Mouse (Mus musculus) lung, postnatal 0 days (tissue): ENCODE measurements around the gene Sox6. TPM values are rescaled to one million over a fixed set of nuclear protein-coding genes. Genes with fewer than 3 reads are reported as not detected.

Experiments used
- ATAC-seq: fragments of 200-750 bp; cut with Nextera tagmentation; 2 replicates; pipeline ENCODE4 v1.8.0; 2017; ENCODE audit warnings: moderate library complexity
- DNase-seq: peaks from one replicate; pipeline ENCODE4 v3.0.0-alpha.2; 2016; ENCODE audit warnings: low spot score
- H3K27ac ChIP-seq: fragments of 300-500 bp; sonication (generic); 2 replicates; pipeline ENCODE4 v1.5.1; 2014; ENCODE audit warnings: antibody characterized with exemption, mild to moderate bottlenecking, low read length, mixed read lengths
- H3K27me3 ChIP-seq: fragments of 300-500 bp; sonication (generic); replicated peaks from 2 replicates; pipeline ENCODE4 v1.6.1; 2014; ENCODE audit warnings: low read length, mixed read lengths; ENCODE audit not compliant: insufficient read depth
- H3K36me3 ChIP-seq: fragments of 300-500 bp; sonication (generic); 2 replicates; pipeline ENCODE4 v1.6.1; 2014; ENCODE audit warnings: low read length, mixed read lengths; ENCODE audit not compliant: insufficient read depth
- H3K4me1 ChIP-seq: fragments of 300-500 bp; sonication (generic); 2 replicates; pipeline ENCODE4 v1.6.1; 2014; ENCODE audit warnings: antibody characterized with exemption, low read depth, low read length, mixed read lengths; ENCODE audit not compliant: insufficient read depth
- H3K4me2 ChIP-seq: fragments of 300-500 bp; sonication (generic); replicated peaks from 2 replicates; pipeline ENCODE4 v1.6.1; 2014; ENCODE audit warnings: low read depth, mild to moderate bottlenecking, low read length, moderate library complexity, mixed read lengths
- H3K4me3 ChIP-seq: fragments of 300-500 bp; sonication (generic); 2 replicates; pipeline ENCODE4 v1.5.1; 2014; ENCODE audit warnings: low read depth, low read length
- H3K9ac ChIP-seq: fragments of 300-500 bp; sonication (generic); replicated peaks from 2 replicates; pipeline ENCODE4 v1.6.1; 2014; ENCODE audit warnings: low read depth, mild to moderate bottlenecking
- H3K9me3 ChIP-seq: fragments of 300-500 bp; sonication (generic); 2 replicates; pipeline ENCODE4 v1.6.1; 2016; ENCODE audit warnings: low read length, mixed read lengths
- CTCF ChIP-seq: IDR thresholded peaks from 2 replicates; pipeline ENCODE4 v1.5.1; 2016; ENCODE audit warnings: antibody characterized with exemption, mild to moderate bottlenecking
- EP300 ChIP-seq: IDR thresholded peaks from 2 replicates; pipeline ENCODE4 v1.6.1; 2016; ENCODE audit warnings: antibody characterized with exemption, mild to moderate bottlenecking, control low read depth
- WGBS: fragments of 180-500 bp; shearing (Covaris S2); extraction: QIAGEN DNeasy Blood & Tissue Kit; methylation state at CpG from one replicate; pipeline ENCODE4 v1.1.7; 2014; 5-methylcytosine and 5-hydroxymethylcytosine counted together
- polyA plus RNA-seq: library from polyadenylated mRNA; unstranded; fragments of >200 nt; fragmentation: Nextera tagmentation; extraction: Ambion mirVana; gene quantifications from 2 replicates; pipeline ENCODE4 v1.2.1, GENCODE M21; 2015

Sox6 gene
- polyA plus RNA-seq, 1 experiment from 2014 or later = 6.8 TPM

GRCm38 (mm10) chr7:115866698-115867500 lies 171.7 kb downstream of the Sox6 start:
- peaks cover 6% of the 10 kb centered on the region; the same call in 1 of the 2 replicates for H3K4me1 ChIP-seq
- peak overlapping the region; percentile 43 for H3K27ac ChIP-seq
- H3K9me3 ChIP-seq = no peaks in the 10 kb centered on the region
- no peaks in the 10 kb centered on the region for H3K27me3 ChIP-seq
- DNase-seq (no peak), ATAC-seq (no peak)
- no peak overlapping the region for H3K4me3 ChIP-seq
- no peak overlapping the region for H3K9ac ChIP-seq
- 38% methylated on average over 9 of the region's 9 CpGs for WGBS
- H3K36me3 ChIP-seq = no peaks in the 10 kb centered on the region
- H3K4me2 ChIP-seq = peak overlapping the region; percentile 28; the same call in 1 of the 2 replicates
- TF ChIP-seq CTCF (no peak), EP300 (no peak)

DNA sequence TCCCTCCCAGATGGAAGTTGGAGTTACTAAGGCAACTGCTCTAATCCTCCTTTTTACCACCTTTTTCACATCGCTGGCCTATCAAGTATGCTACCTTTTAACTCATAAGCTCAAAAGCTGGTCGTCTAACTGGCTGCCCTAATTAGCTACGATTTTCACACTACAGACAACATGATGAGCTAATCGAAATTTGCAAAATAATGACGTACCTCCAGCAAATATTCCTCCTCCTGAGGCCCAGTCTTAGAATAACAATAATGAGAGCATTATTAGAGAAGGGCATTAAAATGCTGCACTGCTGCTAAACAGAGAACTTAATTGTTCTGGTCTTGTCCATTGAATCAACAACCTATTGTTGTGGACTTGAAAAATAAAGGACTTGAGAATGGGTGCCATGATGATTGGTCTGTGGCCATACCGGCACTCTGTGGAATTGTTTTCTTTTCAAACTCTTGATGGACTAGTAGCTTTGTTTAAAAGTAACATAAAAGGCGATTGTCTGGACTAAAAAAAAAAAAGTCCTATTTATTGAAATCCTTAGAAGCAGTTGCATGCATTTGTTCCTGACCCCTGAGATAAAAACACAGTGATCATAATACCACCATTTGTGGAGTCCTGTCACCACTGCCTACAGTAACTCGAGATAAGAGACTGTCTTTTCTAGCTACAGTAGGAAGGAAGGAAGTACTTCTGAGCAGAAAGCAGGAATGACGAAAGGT lies 172.5 kb downstream of the Sox6 start:
- H3K4me1 ChIP-seq = peaks cover 6% of the 10 kb centered on the region; the same call in 1 of the 2 replicates
- H3K27me3 ChIP-seq = no peaks in the 10 kb centered on the region
- ATAC-seq = no peak
- H3K36me3 ChIP-seq = no peaks in the 10 kb centered on the region
- H3K27ac ChIP-seq = peak overlapping the region; percentile 43
- DNase-seq = peak; percentile 15
- H3K9me3 ChIP-seq = no peaks in the 10 kb centered on the region
- H3K4me3 ChIP-seq = no peak overlapping the region
- H3K9ac ChIP-seq = no peak overlapping the region
- TF ChIP-seq EP300 (no peak), CTCF (no peak)
- H3K4me2 ChIP-seq = 0 out of 2 replicates have a peak overlapping the region, but pooled peaks have one; percentile 28
- WGBS = 33% methylated on average over 9 of the region's 9 CpGs

GRCm38 (mm10) chr7:115865231-115865630 lies 173.4 kb downstream of the Sox6 start:
- H3K27ac ChIP-seq = no peak overlapping the region
- no peak overlapping the region for H3K9ac ChIP-seq
- TF ChIP-seq EP300 (no peak), CTCF (no peak)
- H3K27me3 ChIP-seq = no peaks in the 10 kb centered on the region
- 76% methylated on average over 6 of the region's 6 CpGs for WGBS
- H3K9me3 ChIP-seq = no peaks in the 10 kb centered on the region
- ATAC-seq (no peak), DNase-seq (no peak)
- H3K36me3 ChIP-seq = no peaks in the 10 kb centered on the region
- H3K4me3 ChIP-seq = no peak overlapping the region
- peaks cover 6% of the 10 kb centered on the region; the same call in 1 of the 2 replicates for H3K4me1 ChIP-seq
- no peak overlapping the region for H3K4me2 ChIP-seq

DNA sequence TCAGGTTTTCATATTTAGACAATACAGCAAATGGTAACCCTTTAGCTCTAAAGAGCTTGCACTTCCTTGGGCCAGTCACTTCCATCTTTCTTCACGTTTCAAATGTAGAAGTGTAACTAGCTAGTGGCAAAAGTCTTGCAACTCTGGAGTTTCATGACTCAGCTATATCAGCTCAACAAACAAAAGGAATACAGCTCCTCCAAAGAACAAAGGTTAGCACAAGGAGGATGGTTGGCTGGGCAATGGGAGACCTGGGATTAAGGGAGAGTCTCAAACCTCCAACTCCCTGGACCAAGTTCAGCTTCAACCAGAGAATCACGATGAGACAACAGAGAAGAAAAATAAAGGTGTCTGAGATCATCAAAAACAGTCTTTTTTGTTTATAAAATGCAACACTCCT lies 174.2 kb downstream of the Sox6 start:
- ATAC-seq (no peak), DNase-seq (no peak)
- no peak overlapping the region for H3K27ac ChIP-seq
- peaks cover 6% of the 10 kb centered on the region; the same call in 1 of the 2 replicates for H3K4me1 ChIP-seq
- no peaks in the 10 kb centered on the region for H3K9me3 ChIP-seq
- no peaks in the 10 kb centered on the region for H3K27me3 ChIP-seq
- TF ChIP-seq CTCF = no peak
- TF ChIP-seq EP300 = no peak
- 43% methylated on average over 2 of the region's 2 CpGs for WGBS
- H3K9ac ChIP-seq = no peak overlapping the region
- H3K4me2 ChIP-seq = no peak overlapping the region
- H3K4me3 ChIP-seq = no peak overlapping the region
- H3K36me3 ChIP-seq = no peaks in the 10 kb centered on the region

DNA sequence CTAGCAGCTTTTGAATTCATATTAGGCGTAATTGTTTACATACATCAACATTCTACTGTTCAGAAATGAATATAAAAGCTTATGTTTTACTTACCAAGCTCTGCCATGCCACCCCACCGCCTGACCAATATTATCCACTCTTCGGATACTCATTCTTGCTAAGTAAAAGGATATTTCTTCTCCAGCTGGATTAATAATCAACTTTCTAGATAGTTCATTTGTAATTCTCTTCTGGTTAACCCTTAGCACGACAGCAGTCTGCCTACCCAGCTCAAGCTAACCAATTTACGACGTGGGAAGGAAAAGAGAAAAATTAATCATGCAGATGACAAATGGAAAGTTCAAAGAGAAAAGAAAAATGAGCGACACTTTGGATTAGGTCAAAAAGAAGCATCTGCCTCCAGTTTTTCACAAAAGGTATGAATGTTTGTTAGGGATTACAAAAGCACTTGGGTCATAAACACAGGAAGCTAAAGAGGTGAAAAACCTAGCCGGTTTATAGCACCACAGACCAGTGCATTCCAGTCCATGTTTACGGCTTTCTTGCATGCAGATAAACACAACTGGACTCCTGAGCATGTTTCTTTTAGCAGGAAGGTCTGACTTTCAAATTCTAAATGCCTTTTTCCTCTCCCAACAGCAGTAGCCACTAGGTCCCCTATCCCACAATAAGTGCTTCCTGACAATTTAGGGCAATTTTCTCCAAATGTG lies 178.8 kb downstream of the Sox6 start:
- Histone ChIP-seq H3K9me3 (no peaks in the 10 kb centered on the region), H3K36me3 (no peaks in the 10 kb centered on the region), H3K27ac (no peak overlapping the region), H3K27me3 (no peaks in the 10 kb centered on the region), H3K4me3 (no peak overlapping the region), H3K4me2 (no peak overlapping the region), H3K9ac (no peak overlapping the region), H3K4me1 (no peaks in the 10 kb centered on the region)
- ATAC-seq (no peak), DNase-seq (no peak)
- WGBS = 37% methylated on average over 9 of the region's 9 CpGs
- no peak for TF ChIP-seq CTCF
- TF ChIP-seq EP300 = no peak

DNA sequence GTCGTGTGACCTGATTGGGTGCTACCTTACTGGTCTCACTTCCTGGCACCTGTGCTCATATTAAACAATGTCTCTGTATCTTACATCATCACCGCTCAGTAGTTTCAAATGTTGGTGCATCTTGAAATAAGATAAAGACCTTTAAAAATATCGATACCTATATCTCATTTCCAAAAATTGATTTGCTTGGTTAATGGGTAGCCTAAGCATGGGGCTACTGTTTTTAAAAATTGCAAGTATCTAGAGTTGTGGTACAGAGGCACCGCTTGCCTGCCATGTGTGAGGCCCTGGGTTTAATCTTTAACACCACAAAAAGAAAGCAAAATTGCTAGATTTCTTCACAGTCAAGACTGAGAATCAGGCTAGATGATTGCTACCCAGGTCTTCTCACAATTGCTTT lies 187.5 kb downstream of the Sox6 start:
- Histone ChIP-seq H3K4me1 (no peaks in the 10 kb centered on the region), H3K4me3 (no peak overlapping the region), H3K9me3 (no peaks in the 10 kb centered on the region), H3K27me3 (no peaks in the 10 kb centered on the region), H3K36me3 (no peaks in the 10 kb centered on the region), H3K27ac (no peak overlapping the region), H3K9ac (no peak overlapping the region), H3K4me2 (no peak overlapping the region)
- ATAC-seq (no peak), DNase-seq (no peak)
- TF ChIP-seq CTCF (no peak), EP300 (no peak)
- WGBS = 85% methylated on average over 4 of the region's 4 CpGs
